Mouse (Mus musculus) cerebellum, adult 2 months (tissue): Measurements from ENCODE around the gene Mdn1. TPM values are rescaled to one million over a fixed set of nuclear protein-coding genes. Genes with fewer than 3 reads are reported as not detected.

Experiments used
- DNase-seq, 2 experiments: peaks; one replicate each; pipeline ENCODE4 v3.0.0; 2021
- H3K27ac ChIP-seq: fragments of 200-500 bp; 2 replicates; pipeline ENCODE4 v1.5.1; 2012; ENCODE audit warnings: low read length, control low read depth, inconsistent platforms; ENCODE audit not compliant: insufficient read depth
- H3K27me3 ChIP-seq: fragments of 200-500 bp; 2 replicates; pipeline ENCODE4 v1.6.1; 2012; ENCODE audit warnings: inconsistent platforms, mild to moderate bottlenecking, low read length, moderate library complexity; ENCODE audit not compliant: control insufficient read depth, insufficient read depth
- H3K4me1 ChIP-seq: fragments of 200-500 bp; 2 replicates; pipeline ENCODE4 v1.6.1; 2011; ENCODE audit warnings: low read length; ENCODE audit not compliant: control insufficient read depth, insufficient read depth
- H3K4me3 ChIP-seq: fragments of 200-500 bp; replicated peaks from 2 replicates; pipeline ENCODE3; 2011; ENCODE audit warnings: mild to moderate bottlenecking, low read depth, low read length, control low read depth; ENCODE audit not compliant: insufficient read depth
- CTCF ChIP-seq: fragments of 200-500 bp; IDR thresholded peaks from 2 replicates; pipeline ENCODE4 v1.5.1; 2011; ENCODE audit warnings: low read depth, mild to moderate bottlenecking, control low read depth, low read length, moderate library complexity, borderline replicate concordance; ENCODE audit not compliant: insufficient read depth
- POLR2A ChIP-seq: fragments of 200-500 bp; IDR thresholded peaks from 2 replicates; pipeline ENCODE4 v1.6.1; 2011; ENCODE audit warnings: low read length, control low read depth, borderline replicate concordance; ENCODE audit not compliant: insufficient read depth
- WGBS: fragments of 180-500 bp; shearing (Covaris S2); methylation state at CpG from one replicate; pipeline ENCODE4 v1.1.7; 2018; 5-methylcytosine and 5-hydroxymethylcytosine counted together
- polyA plus RNA-seq: library from polyadenylated mRNA; depleted of rRNA; stranded (reverse); fragments of >200 nt; gene quantifications from 2 replicates; pipeline ENCODE4 v1.2.3, GENCODE M21; 2012; rRNA removed

Gene Mdn1
- polyA plus RNA-seq, 1 experiment = 39.1 TPM

DNA sequence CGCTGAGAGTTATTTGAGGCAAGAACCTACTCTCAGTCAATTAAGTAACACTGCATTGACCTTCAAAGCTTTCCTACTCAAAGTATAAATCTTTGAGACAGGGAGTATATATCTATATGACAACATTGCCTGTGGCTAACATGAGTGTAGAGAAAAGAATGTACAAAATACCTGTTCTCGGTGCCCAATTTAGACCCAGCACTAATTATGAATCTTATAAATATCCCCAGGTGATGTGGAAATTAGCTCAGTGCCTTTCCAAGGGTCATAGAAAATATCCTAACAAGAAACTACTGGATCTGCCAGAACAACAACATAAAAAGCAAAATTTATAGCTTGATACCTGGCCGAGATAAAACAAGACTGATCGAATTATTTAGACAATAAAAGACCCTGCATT lies 142.1 kb downstream of the Mdn1 start:
- no peak for DNase-seq
- no peak overlapping the region for H3K4me3 ChIP-seq
- no peaks in the 10 kb centered on the region; the same call in 1 of the 2 replicates for H3K4me1 ChIP-seq
- H3K27me3 ChIP-seq = no peaks in the 10 kb centered on the region
- WGBS = 97% methylated on average over 4 of the region's 4 CpGs
- no peak overlapping the region for H3K27ac ChIP-seq
- no peak for TF ChIP-seq CTCF
- TF ChIP-seq POLR2A = no peak

DNA sequence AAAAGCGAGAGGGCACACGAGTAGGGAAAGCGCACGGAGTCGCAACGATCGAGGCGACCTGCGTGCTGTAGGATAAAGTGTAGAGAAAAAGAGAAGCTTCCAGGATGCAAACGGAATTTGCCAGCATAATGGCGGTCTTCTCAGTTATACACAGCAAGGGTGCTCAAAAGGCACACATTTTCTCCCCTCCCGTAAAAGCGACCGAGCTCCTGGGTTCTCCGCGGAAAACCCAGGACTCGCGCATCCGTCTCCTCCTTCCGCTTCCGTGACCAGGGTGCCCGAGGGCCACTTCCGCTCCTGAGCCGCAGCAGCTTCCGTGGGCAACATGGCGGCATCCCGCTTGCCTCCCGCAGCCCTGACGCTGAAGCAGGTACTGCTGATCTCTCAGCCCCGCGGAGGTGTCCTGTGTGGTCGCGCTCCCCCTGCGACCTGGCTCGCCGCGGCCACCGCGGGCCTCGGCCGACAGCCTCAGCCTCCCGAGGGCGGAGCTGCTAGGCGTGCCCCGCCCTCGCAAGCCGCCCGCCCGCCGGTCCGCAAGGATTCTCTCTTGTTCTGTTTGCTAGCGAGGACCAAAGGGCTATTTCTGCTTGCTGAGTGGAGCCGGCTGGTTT lies 143.2 kb downstream of the Mdn1 start, which contains the start of gene Lyrm2:
Lyrm2 (plus strand) TSS at position 288 of the 611 bp plus-strand sequence.
- WGBS = under 1% methylated on average over 53 of the region's 53 CpGs
- Histone ChIP-seq H3K27ac (peak within 1 kb of the TSS; percentile 94), H3K4me3 (peak within 1 kb of the TSS; percentile 69), H3K27me3 (no peaks in the 10 kb centered on the region), H3K4me1 (no peaks in the 10 kb centered on the region; the same call in 1 of the 2 replicates)
- DNase-seq = peak; percentile 86 to 90
- no peak for TF ChIP-seq CTCF
- peak; percentile 65; the same call in 1 of the 2 replicates for TF ChIP-seq POLR2A

- WGBS = 4% methylated on average over 9 of the region's 9 CpGs
- H3K27ac ChIP-seq = peak overlapping the region; percentile 94
- TF ChIP-seq CTCF (no peak), POLR2A (no peak)
- peak overlapping the region; percentile 69 for H3K4me3 ChIP-seq
- DNase-seq = no peak
- H3K4me1 ChIP-seq = no peaks in the 10 kb centered on the region; the same call in 1 of the 2 replicates
- H3K27me3 ChIP-seq = no peaks in the 10 kb centered on the region
Measured at GRCm38 (mm10) chr4:32800577-32801170, 143.8 kb downstream of the Mdn1 start.

- H3K27ac ChIP-seq = no peak overlapping the region
- no peak for DNase-seq
Measured at GRCm38 (mm10) chr4:32817478-32817877, 160.6 kb downstream of the Mdn1 start.

GRCm38 (mm10) chr4:32820676-32821075 lies 163.8 kb downstream of the Mdn1 start:
- peaks cover 7% of the 10 kb centered on the region for H3K4me1 ChIP-seq
- DNase-seq = no peak
- H3K27ac ChIP-seq = no peak overlapping the region
- no peak for TF ChIP-seq POLR2A
- TF ChIP-seq CTCF = no peak
- 97% methylated on average over 3 of the region's 3 CpGs for WGBS
- H3K4me3 ChIP-seq = no peak overlapping the region
- no peaks in the 10 kb centered on the region for H3K27me3 ChIP-seq

More at GRCm38 (mm10) chr4:32817478-32817877, 160.6 kb downstream of the Mdn1 start:
- no peak for TF ChIP-seq POLR2A
- no peak for TF ChIP-seq CTCF
- WGBS = 62% methylated on average over 5 of the region's 5 CpGs
- Histone ChIP-seq H3K4me1 (no peaks in the 10 kb centered on the region), H3K27me3 (no peaks in the 10 kb centered on the region), H3K4me3 (no peak overlapping the region)

DNA sequence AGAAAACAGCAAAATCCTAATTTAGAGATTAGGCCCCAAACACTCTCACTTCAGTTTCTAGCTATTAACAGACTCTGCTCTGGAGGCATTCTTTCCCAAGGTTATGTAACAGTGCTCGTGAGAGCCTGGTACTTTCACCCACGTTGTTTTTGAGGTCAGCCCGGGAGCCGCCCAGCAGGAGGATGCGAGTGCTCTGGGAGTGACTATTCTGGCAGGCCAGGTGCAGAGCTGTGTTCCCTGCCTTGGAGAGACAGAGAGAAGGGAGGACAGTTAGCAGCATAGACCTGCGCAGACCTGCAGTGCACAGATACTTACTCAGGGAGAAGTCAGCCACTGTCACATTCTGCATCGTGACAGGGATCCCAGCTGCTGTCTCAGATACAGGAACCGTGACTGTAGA lies 167.3 kb downstream of the Mdn1 start:
- H3K4me1 ChIP-seq = peaks cover 16% of the 10 kb centered on the region
- 37% methylated on average over 8 of the region's 8 CpGs for WGBS
- peak; percentile 50 to 59 for DNase-seq
- no peak overlapping the region for H3K4me3 ChIP-seq
- no peak for TF ChIP-seq POLR2A
- TF ChIP-seq CTCF = no peak
- H3K27me3 ChIP-seq = no peaks in the 10 kb centered on the region
- H3K27ac ChIP-seq = no peak overlapping the region

Other genes with a start within 250 kb of the Mdn1 start
- not detected in 2 replicates for gene Gja10, start 54.4 kb upstream of the Mdn1 start, polyA plus RNA-seq
- gene Casp8ap2, start 41.7 kb upstream of the Mdn1 start, polyA plus RNA-seq = 5.9 and 7.7 TPM in 2 replicates
- 41.6 and 49.6 TPM in 2 replicates for gene Lyrm2, start 143.1 kb downstream of the Mdn1 start, polyA plus RNA-seq